Mouse (Mus musculus): ENCODE results near the gene Arnt2. TPM values are rescaled to one million over a fixed set of nuclear protein-coding genes. Genes with fewer than 3 reads are reported as not detected.

The Arnt2 gene
- total and polyA plus RNA-seq, 2 experiments from 2014 or later: 62.9 to 165 TPM

DNA sequence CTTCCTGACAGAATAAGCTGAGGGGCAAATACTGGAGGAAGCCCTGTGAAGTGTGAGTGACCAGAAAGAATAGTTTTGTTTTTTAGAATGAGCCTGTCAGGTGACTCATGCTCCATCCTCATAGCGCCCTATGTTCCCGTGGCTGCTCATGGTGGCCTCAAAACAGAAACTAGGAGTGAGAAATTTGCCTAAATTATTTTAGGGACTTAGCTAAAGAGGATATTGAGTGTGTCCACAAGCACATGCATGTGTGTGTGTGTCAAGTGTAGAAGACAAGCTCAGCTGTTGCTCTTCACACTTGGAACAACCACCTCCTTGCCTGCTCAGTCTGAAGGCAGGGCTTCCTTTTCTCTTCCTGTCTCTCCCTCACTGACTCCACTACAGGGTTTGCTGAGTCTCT is 158.3 kb downstream of the Arnt2 start:
- H3K9ac ChIP-seq (replicated peaks; ENCODE audit: low read length, poor library complexity, severe bottlenecking): no peak overlapping the region
- WGBS: 94% methylated on average over 2 of the region's 2 CpGs

GRCm38 (mm10) chr7:84250736-84251135 is 159.2 kb downstream of the Arnt2 start:
- Histone ChIP-seq H3K4me3 (ENCODE audit: low read depth, low read length) (no peak overlapping the region), H3K27ac (ENCODE audit: low read depth, low read length) (no peak overlapping the region), H3K9me3 (ENCODE audit: low read length) (no peaks in the 10 kb centered on the region), H3K9ac (replicated peaks; ENCODE audit: low read length, poor library complexity, severe bottlenecking) (no peak overlapping the region), H3K27me3 (ENCODE audit: insufficient read depth, low read length) (no peaks in the 10 kb centered on the region), H3K4me1 (ENCODE audit: insufficient read depth, low read length) (no peaks in the 10 kb centered on the region), H3K4me2 (ENCODE audit: low read depth, low read length, poor library complexity, severe bottlenecking) (no peak overlapping the region), H3K36me3 (ENCODE audit: insufficient read depth, low read length) (peaks cover 45% of the 10 kb centered on the region)
- no peak for ATAC-seq (ENCODE audit: low FRiP score)
- no peak for TF ChIP-seq CTCF (IDR thresholded peaks at IDR 0.05)
- no peak for DNase-seq (ENCODE audit: low spot score)
- 95% methylated on average over 2 of the region's 2 CpGs for WGBS

More for the DNA sequence above, 158.3 kb downstream of the Arnt2 start:
- Histone ChIP-seq H3K4me3 (ENCODE audit: low read depth, low read length) (no peak overlapping the region), H3K4me1 (ENCODE audit: insufficient read depth, low read length) (no peaks in the 10 kb centered on the region), H3K27ac (ENCODE audit: low read depth, low read length) (no peak overlapping the region), H3K4me2 (ENCODE audit: low read depth, low read length, poor library complexity, severe bottlenecking) (no peak overlapping the region), H3K36me3 (ENCODE audit: insufficient read depth, low read length) (peaks cover 50% of the 10 kb centered on the region), H3K27me3 (ENCODE audit: insufficient read depth, low read length) (no peaks in the 10 kb centered on the region), H3K9me3 (ENCODE audit: low read length) (no peaks in the 10 kb centered on the region)
- no peak for DNase-seq (ENCODE audit: low spot score)
- no peak for TF ChIP-seq CTCF (IDR thresholded peaks at IDR 0.05)
- ATAC-seq (ENCODE audit: low FRiP score): no peak

GRCm38 (mm10) chr7:84249951-84250350 is 160.0 kb downstream of the Arnt2 start:
- DNase-seq (ENCODE audit: low spot score) (no peak), ATAC-seq (ENCODE audit: low FRiP score) (no peak)
- H3K9ac ChIP-seq (replicated peaks; ENCODE audit: low read length, poor library complexity, severe bottlenecking): no peak overlapping the region
- no peaks in the 10 kb centered on the region for H3K4me1 ChIP-seq (ENCODE audit: insufficient read depth, low read length)
- H3K27ac ChIP-seq (ENCODE audit: low read depth, low read length): no peak overlapping the region
- H3K4me3 ChIP-seq (ENCODE audit: low read depth, low read length): no peak overlapping the region
- no peak overlapping the region for H3K4me2 ChIP-seq (ENCODE audit: low read depth, low read length, poor library complexity, severe bottlenecking)
- WGBS: 86% methylated on average over 8 of the region's 8 CpGs
- no peaks in the 10 kb centered on the region for H3K27me3 ChIP-seq (ENCODE audit: insufficient read depth, low read length)
- no peak for TF ChIP-seq CTCF (IDR thresholded peaks at IDR 0.05)
- no peaks in the 10 kb centered on the region for H3K9me3 ChIP-seq (ENCODE audit: low read length)
- peaks cover 39% of the 10 kb centered on the region for H3K36me3 ChIP-seq (ENCODE audit: insufficient read depth, low read length)

DNA sequence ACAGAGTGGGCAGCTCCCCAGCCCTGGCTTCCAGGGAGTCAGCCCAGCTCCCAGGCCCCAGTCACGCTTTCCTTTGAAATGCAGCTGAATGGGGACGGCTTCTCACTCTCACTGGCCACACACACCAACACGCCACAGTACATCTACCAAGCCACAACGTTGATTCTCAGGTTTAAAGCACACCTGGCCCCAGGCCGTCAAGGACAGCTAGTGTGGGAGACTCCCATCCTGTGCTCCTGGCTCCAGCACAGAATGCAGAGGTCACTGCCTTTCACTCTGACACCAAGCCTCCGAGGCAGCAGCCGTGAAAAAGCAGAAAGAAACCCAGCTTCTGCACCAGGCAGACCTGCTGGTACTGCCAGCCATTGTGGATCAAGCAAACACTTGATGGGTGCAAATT is 160.6 kb downstream of the Arnt2 start:
- no peak overlapping the region for H3K4me3 ChIP-seq (ENCODE audit: low read depth, low read length)
- no peak overlapping the region for H3K27ac ChIP-seq (ENCODE audit: low read depth, low read length)
- ATAC-seq (ENCODE audit: low FRiP score): no peak
- no peak for DNase-seq (ENCODE audit: low spot score)
- no peak overlapping the region for H3K4me2 ChIP-seq (ENCODE audit: low read depth, low read length, poor library complexity, severe bottlenecking)
- 59% methylated on average over 7 of the region's 7 CpGs for WGBS
- H3K9me3 ChIP-seq (ENCODE audit: low read length): no peaks in the 10 kb centered on the region
- no peaks in the 10 kb centered on the region for H3K27me3 ChIP-seq (ENCODE audit: insufficient read depth, low read length)
- no peaks in the 10 kb centered on the region for H3K4me1 ChIP-seq (ENCODE audit: insufficient read depth, low read length)
- TF ChIP-seq CTCF (IDR thresholded peaks at IDR 0.05): no peak
- H3K36me3 ChIP-seq (ENCODE audit: insufficient read depth, low read length): peaks cover 37% of the 10 kb centered on the region
- no peak overlapping the region for H3K9ac ChIP-seq (replicated peaks; ENCODE audit: low read length, poor library complexity, severe bottlenecking)

DNA sequence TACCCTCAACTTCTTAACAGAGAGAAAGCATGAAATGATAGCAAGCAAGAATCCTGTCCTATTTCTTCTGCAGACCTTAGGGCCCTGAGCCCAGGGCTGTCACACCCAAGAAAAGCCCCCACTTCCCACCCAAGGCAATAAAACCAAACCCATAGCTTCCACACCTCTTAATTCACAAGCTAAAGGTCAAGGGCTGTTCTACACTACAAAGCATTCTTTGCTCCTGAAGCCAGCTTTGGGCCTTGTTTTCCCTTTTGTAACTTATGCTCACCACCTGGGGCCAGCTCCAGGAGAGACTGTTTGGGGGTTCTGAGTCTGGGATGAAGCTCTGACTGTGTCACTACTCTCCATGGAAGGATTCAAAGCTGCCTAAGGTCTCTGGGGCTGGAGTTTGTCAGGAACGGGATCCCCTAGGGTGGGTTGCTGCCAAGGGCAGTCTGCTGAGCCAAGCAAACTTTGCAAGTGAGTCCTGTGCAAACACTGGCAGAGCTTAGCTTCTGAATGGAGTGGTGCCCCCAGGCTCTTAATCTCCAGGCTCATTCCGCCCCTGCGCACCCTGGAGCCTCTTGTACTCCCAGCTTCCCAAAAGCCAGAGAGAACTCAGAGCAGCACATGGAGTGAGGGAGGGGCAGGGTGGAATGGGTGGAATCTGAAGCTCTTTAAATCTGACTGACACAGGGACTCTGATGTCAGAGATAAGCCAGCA is 161.9 kb downstream of the Arnt2 start:
- Histone ChIP-seq H3K36me3 (ENCODE audit: insufficient read depth, low read length) (peaks cover 26% of the 10 kb centered on the region), H3K4me3 (ENCODE audit: low read depth, low read length) (no peak overlapping the region), H3K4me2 (ENCODE audit: low read depth, low read length, poor library complexity, severe bottlenecking) (no peak overlapping the region), H3K27me3 (ENCODE audit: insufficient read depth, low read length) (no peaks in the 10 kb centered on the region), H3K9me3 (ENCODE audit: low read length) (no peaks in the 10 kb centered on the region), H3K9ac (replicated peaks; ENCODE audit: low read length, poor library complexity, severe bottlenecking) (no peak overlapping the region), H3K4me1 (ENCODE audit: insufficient read depth, low read length) (no peaks in the 10 kb centered on the region), H3K27ac (ENCODE audit: low read depth, low read length) (no peak overlapping the region)
- no peak for TF ChIP-seq CTCF (IDR thresholded peaks at IDR 0.05)
- ATAC-seq (ENCODE audit: low FRiP score): 0 out of 2 replicates have a peak, but pooled peaks have one; percentile 15
- WGBS: 27% methylated on average over 3 of the region's 3 CpGs
- DNase-seq (ENCODE audit: low spot score): peak; percentile 25

- Histone ChIP-seq H3K4me1 (ENCODE audit: insufficient read depth, low read length) (no peaks in the 10 kb centered on the region), H3K9ac (replicated peaks; ENCODE audit: low read length, poor library complexity, severe bottlenecking) (no peak overlapping the region), H3K36me3 (ENCODE audit: insufficient read depth, low read length) (peaks cover 19% of the 10 kb centered on the region), H3K27ac (ENCODE audit: low read depth, low read length) (no peak overlapping the region), H3K27me3 (ENCODE audit: insufficient read depth, low read length) (no peaks in the 10 kb centered on the region), H3K4me3 (ENCODE audit: low read depth, low read length) (no peak overlapping the region), H3K4me2 (ENCODE audit: low read depth, low read length, poor library complexity, severe bottlenecking) (no peak overlapping the region), H3K9me3 (ENCODE audit: low read length) (no peaks in the 10 kb centered on the region)
- 90% methylated on average over 5 of the region's 5 CpGs for WGBS
- no peak for TF ChIP-seq CTCF (IDR thresholded peaks at IDR 0.05)
- DNase-seq (ENCODE audit: low spot score): no peak
- ATAC-seq (ENCODE audit: low FRiP score): no peak
Measured at GRCm38 (mm10) chr7:84246878-84247277, 163.1 kb downstream of the Arnt2 start.

Data from midbrain, postnatal 0 days (tissue).